8 mouse cellular contexts compared by ENCODE assay signal in genomic region chr11:22437851-22438215, GRCm38 (mm10).
DNase-seq lines count a peak whose midpoint lies in the region; ATAC-seq lines count a peak whose summit lies in the region.
"Had no signal": no experiment of that assay in that cellular context is flagged by ENCODE, and none has a peak within 500 bp of the region (broad histone marks: within the 10 kb centered on the region; RNA-seq: fewer than 3 reads in every experiment).

No protein-coding gene starts in this region.

- ATAC-seq in limb, embryonic 13.5 days (ENCODE audit: low FRiP score, low read depth) = peak; percentile 21; the same call in 1 of the 2 replicates
- 0 out of 2 replicates have a peak, but pooled peaks have one; percentile 22 for ATAC-seq in kidney, embryonic 15.5 days (replicated peaks; ENCODE audit: low FRiP score)

- H3K9me3 ChIP-seq in limb, embryonic 13.5 days = no peaks in the 10 kb centered on the region
- H3K9me3 ChIP-seq in limb, embryonic 10.5 days (replicated peaks) = no peaks in the 10 kb centered on the region
- H3K9me3 ChIP-seq in kidney, embryonic 15.5 days (replicated peaks) = no peaks in the 10 kb centered on the region
- H3K9me3 ChIP-seq: embryonic facial prominence, embryonic 12.5 days had no signal

- no peak overlapping the region for H3K4me2 ChIP-seq in limb, embryonic 13.5 days (replicated peaks)
- no peak overlapping the region for H3K4me2 ChIP-seq in kidney, embryonic 15.5 days
- H3K4me2 ChIP-seq: embryonic facial prominence, embryonic 12.5 days had no signal

- H3K27ac ChIP-seq in limb, embryonic 13.5 days = no peak overlapping the region
- H3K27ac ChIP-seq in limb, embryonic 10.5 days = no peak overlapping the region
- peak overlapping the region; percentile 60; the same call in 1 of the 2 replicates for H3K27ac ChIP-seq in kidney, embryonic 15.5 days
- H3K27ac ChIP-seq: embryonic facial prominence, embryonic 12.5 days had no signal

- H3K9ac ChIP-seq in limb, embryonic 13.5 days = no peak overlapping the region
- no peak overlapping the region for H3K9ac ChIP-seq in kidney, embryonic 15.5 days
- H3K9ac ChIP-seq: embryonic facial prominence, embryonic 12.5 days had no signal

- H3K4me1 ChIP-seq in limb, embryonic 13.5 days = peaks cover 5% of the 10 kb centered on the region; the same call in 1 of the 2 replicates
- H3K4me1 ChIP-seq in limb, embryonic 10.5 days = no peaks in the 10 kb centered on the region
- H3K4me1 ChIP-seq in kidney, embryonic 15.5 days = peaks cover 18% of the 10 kb centered on the region; the same call in 1 of the 2 replicates
- H3K4me1 ChIP-seq: embryonic facial prominence, embryonic 12.5 days had no signal

- WGBS in limb, embryonic 13.5 days = 72% methylated on average over 5 of the region's 5 CpGs
- 91% methylated on average over 5 of the region's 5 CpGs for WGBS in limb, embryonic 10.5 days
- 69% methylated on average over 5 of the region's 5 CpGs for WGBS in kidney, embryonic 15.5 days

- H3K36me3 ChIP-seq in limb, embryonic 13.5 days = no peaks in the 10 kb centered on the region
- no peaks in the 10 kb centered on the region for H3K36me3 ChIP-seq in limb, embryonic 10.5 days
- H3K36me3 ChIP-seq in kidney, embryonic 15.5 days = no peaks in the 10 kb centered on the region
- H3K36me3 ChIP-seq: embryonic facial prominence, embryonic 12.5 days had no signal

- DNase-seq in limb, embryonic 10.5 days (ENCODE audit: low spot score) = no peak
- peak; percentile 77 for DNase-seq in gastrocnemius, postnatal 25 days
- DNase-seq in skeletal muscle tissue, adult 2 months (ENCODE audit: low read depth, low spot score) = peak; percentile 85
- DNase-seq in T-cell, adult 2 months (ENCODE audit: low spot score) = no peak
- no peak for DNase-seq in layer of hippocampus, postnatal 36 days

- H3K27me3 ChIP-seq in limb, embryonic 13.5 days = no peaks in the 10 kb centered on the region
- no peaks in the 10 kb centered on the region for H3K27me3 ChIP-seq in limb, embryonic 10.5 days (ENCODE audit: low read depth, poor library complexity, severe bottlenecking)
- H3K27me3 ChIP-seq in kidney, embryonic 15.5 days = no peaks in the 10 kb centered on the region
- H3K27me3 ChIP-seq: embryonic facial prominence, embryonic 12.5 days had no signal

- H3K4me3 ChIP-seq in limb, embryonic 13.5 days = no peak overlapping the region
- no peak overlapping the region for H3K4me3 ChIP-seq in limb, embryonic 10.5 days
- no peak overlapping the region for H3K4me3 ChIP-seq in kidney, embryonic 15.5 days (replicated peaks)
- H3K4me3 ChIP-seq: embryonic facial prominence, embryonic 12.5 days had no signal

Comparison
In these comparisons a context has a peak if more than half of its experiments do, and no peak if none do; other contexts are left out.
1. DNase-seq: peak in gastrocnemius, postnatal 25 days (single experiment) and skeletal muscle tissue, adult 2 months (single experiment); none in limb, embryonic 10.5 days (single experiment), T-cell, adult 2 months (single experiment) and layer of hippocampus, postnatal 36 days (0 of 2).